In genomic region chr10:24134071-24134645, GRCm38 (mm10) we compare ENCODE assay signal across 32 mouse cellular contexts. TPM values are rescaled to one million over a fixed set of nuclear protein-coding genes. Genes with fewer than 3 reads are reported as not detected.
A peak's percentile ranks its signal among the peaks of the same experiment; 100 is the strongest.
DNase-seq lines count a peak whose midpoint lies in the region; ATAC-seq and TF ChIP-seq lines count a peak whose summit lies in the region.
"Had no signal": no experiment of that assay in that cellular context is flagged by ENCODE, and none has a peak within 500 bp of the region (broad histone marks: within the 10 kb centered on the region; RNA-seq: fewer than 3 reads in every experiment).

No protein-coding gene starts in this region.

- no peaks in the 10 kb centered on the region for H3K9me3 ChIP-seq in lung, embryonic 14.5 days (ENCODE audit: low read depth, low read length)
- no peaks in the 10 kb centered on the region for H3K9me3 ChIP-seq in liver, embryonic 14.5 days (ENCODE audit: control insufficient read depth, low read length)
- no peaks in the 10 kb centered on the region for H3K9me3 ChIP-seq in stomach, embryonic 16.5 days (replicated peaks; ENCODE audit: control insufficient read depth, low read length)
- H3K9me3 ChIP-seq: forebrain, embryonic 10.5 days; G1E; heart, embryonic 12.5 days; limb, embryonic 15.5 days; neural tube, embryonic 15.5 days had no signal

- H3K4me1 ChIP-seq in lung, embryonic 14.5 days (ENCODE audit: insufficient read depth): peaks cover 4% of the 10 kb centered on the region; the same call in 1 of the 2 replicates
- peaks cover 7 to 23% of the 10 kb centered on the region in 2 experiments for H3K4me1 ChIP-seq in liver, embryonic 14.5 days (replicated peaks; ENCODE audit: control insufficient read depth in 2 of 2, insufficient read depth in 2 of 2, low read length in 1 of 2)
- 0 out of 2 replicates have a peak, but pooled peaks cover 3% of the 10 kb centered on the region for H3K4me1 ChIP-seq in stomach, embryonic 16.5 days (ENCODE audit: control insufficient read depth, insufficient read depth, low read length)
- H3K4me1 ChIP-seq: neural tube, embryonic 15.5 days had no signal

- peak overlapping the region; percentile 19; the same call in 1 of the 2 replicates for H3K27ac ChIP-seq in lung, embryonic 14.5 days (ENCODE audit: low read depth)
- no peak overlapping the region for H3K27ac ChIP-seq in liver, embryonic 14.5 days
- 0 out of 2 replicates have a peak overlapping the region, but pooled peaks have one; percentile 7 for H3K27ac ChIP-seq in stomach, embryonic 16.5 days (ENCODE audit: low read length)
- H3K27ac ChIP-seq in layer of hippocampus, adult 2 months: no peak overlapping the region
- H3K27ac ChIP-seq: forebrain, embryonic 10.5 days; hindbrain, postnatal 0 days; limb, embryonic 15.5 days; neural tube, embryonic 15.5 days had no signal

- no peak overlapping the region for H3K4me2 ChIP-seq in lung, embryonic 14.5 days
- H3K4me2 ChIP-seq in liver, embryonic 14.5 days (ENCODE audit: low read depth): no peak overlapping the region; the same call in 1 of the 2 replicates
- no peak overlapping the region for H3K4me2 ChIP-seq in stomach, embryonic 16.5 days (ENCODE audit: low read depth, low read length)
- H3K4me2 ChIP-seq: heart, embryonic 12.5 days; limb, embryonic 15.5 days; neural tube, embryonic 15.5 days had no signal

- H3K4me3 ChIP-seq in lung, embryonic 14.5 days (ENCODE audit: low read depth, low read length): no peak overlapping the region
- no peak overlapping the region for H3K4me3 ChIP-seq in liver, embryonic 14.5 days (ENCODE audit: insufficient read depth in 1 of 2, low read depth in 2 of 2, low read length in 2 of 2)
- H3K4me3 ChIP-seq in stomach, embryonic 16.5 days (replicated peaks; ENCODE audit: low read length): no peak overlapping the region
- H3K4me3 ChIP-seq in layer of hippocampus, adult 2 months: no peak overlapping the region
- H3K4me3 ChIP-seq: forebrain, embryonic 10.5 days; heart, embryonic 12.5 days; limb, embryonic 15.5 days; neural tube, embryonic 15.5 days had no signal

- H3K36me3 ChIP-seq in lung, embryonic 14.5 days (ENCODE audit: insufficient read depth): no peaks in the 10 kb centered on the region
- no peaks in the 10 kb centered on the region for H3K36me3 ChIP-seq in liver, embryonic 14.5 days (replicated peaks; ENCODE audit: control insufficient read depth, insufficient read depth, low read depth)
- H3K36me3 ChIP-seq in stomach, embryonic 16.5 days (ENCODE audit: control insufficient read depth, insufficient read depth, low read length): no peaks in the 10 kb centered on the region
- H3K36me3 ChIP-seq: forebrain, embryonic 10.5 days; G1E; heart, embryonic 12.5 days; limb, embryonic 15.5 days; neural tube, embryonic 15.5 days had no signal

- H3K27me3 ChIP-seq in lung, embryonic 14.5 days (ENCODE audit: insufficient read depth, low read length): no peaks in the 10 kb centered on the region
- no peaks in the 10 kb centered on the region for H3K27me3 ChIP-seq in liver, embryonic 14.5 days (ENCODE audit: control insufficient read depth, insufficient read depth, low read length)
- no peaks in the 10 kb centered on the region for H3K27me3 ChIP-seq in stomach, embryonic 16.5 days (ENCODE audit: control insufficient read depth, insufficient read depth, low read length)
- H3K27me3 ChIP-seq: CH12.LX; heart, embryonic 12.5 days; limb, embryonic 15.5 days; neural tube, embryonic 15.5 days had no signal

- peak; percentile 20 for DNase-seq in lung, embryonic 14.5 days
- DNase-seq in lung, postnatal 14 days: no peak
- peak; percentile 27 for DNase-seq in MEL-GATA-1-ER (ENCODE audit: extremely low read depth, low read depth)
- no peak for DNase-seq in liver, embryonic 14.5 days (ENCODE audit: low read depth in 3 of 3, low spot score in 3 of 3)
- DNase-seq in layer of hippocampus, adult 2 months (ENCODE audit: low spot score in 2 of 2): no peak
- DNase-seq in adrenal gland, postnatal 36 days: no peak
- DNase-seq: adrenal gland, adult 8-10 months; B cell, adult 2 months; cerebellum, adult 18-20 months; cerebellum, postnatal 14 days; forebrain, postnatal 0 days; gastrocnemius, postnatal 14 days; heart, adult 18-20 months; heart, postnatal 10 days; left cerebral cortex, postnatal 4 days; thymus, postnatal 25 days had no signal

- ATAC-seq in lung, embryonic 14.5 days (ENCODE audit: insufficient read depth): no peak
- ATAC-seq in liver, embryonic 14.5 days (ENCODE audit: insufficient read depth): peak; percentile 40; the same call in 1 of the 2 replicates
- no peak for ATAC-seq in stomach, embryonic 16.5 days (ENCODE audit: insufficient read depth, low FRiP score)
- ATAC-seq: activated CD4-positive, CD25-positive, alpha-beta regulatory T cell, adult 4 months; forebrain, postnatal 0 days; hindbrain, postnatal 0 days; intestine, embryonic 16.5 days had no signal

- H3K9ac ChIP-seq in lung, embryonic 14.5 days: no peak overlapping the region
- H3K9ac ChIP-seq in liver, embryonic 14.5 days (replicated peaks): no peak overlapping the region
- H3K9ac ChIP-seq in stomach, embryonic 16.5 days (ENCODE audit: low read length): no peak overlapping the region
- H3K9ac ChIP-seq: forebrain, postnatal 0 days; heart, embryonic 12.5 days; limb, embryonic 15.5 days; neural tube, embryonic 15.5 days had no signal

- 28% methylated on average over 7 of the region's 7 CpGs for WGBS in lung, embryonic 14.5 days
- 31% methylated on average over 7 of the region's 7 CpGs for WGBS in liver, embryonic 14.5 days (ENCODE audit: insufficient replicate concordance)
- WGBS in stomach, embryonic 16.5 days: 36% methylated on average over 7 of the region's 7 CpGs

- TF ChIP-seq CTCF in lung, embryonic 14.5 days (IDR thresholded peaks at IDR 0.05; ENCODE audit: low read depth): no peak
- TF ChIP-seq CTCF in liver, embryonic 14.5 days (IDR thresholded peaks at IDR 0.05; ENCODE audit: low read depth): no peak
- TF ChIP-seq CTCF in layer of hippocampus, adult 2 months (conservative IDR thresholded peaks at IDR 0.05): no peak

- TF ChIP-seq EP300 in liver, embryonic 14.5 days (IDR thresholded peaks at IDR 0.05; ENCODE audit: low read depth): no peak

RNA-seq across cellular contexts. Expression of gene Stx7, which starts 14.9 kb away (rescaled TPM):
- 76.1 and 77.8 TPM in 2 replicates for polyA plus RNA-seq in lung, embryonic 14.5 days (2014; fragmentation: Nextera tagmentation; extraction: Ambion mirVana)
- polyA plus RNA-seq in liver, embryonic 14.5 days (2012; rRNA removed): 8.9 and 20.3 TPM in 2 replicates
- 30.0 and 32.2 TPM in 2 replicates for polyA plus RNA-seq in liver, embryonic 14.5 days (2014; fragmentation: Nextera tagmentation; extraction: Ambion mirVana)
- polyA plus RNA-seq in stomach, embryonic 16.5 days (2015; fragmentation: Nextera tagmentation; extraction: Ambion mirVana): 102 TPM in 2 replicates
- 100 to 1,000 TPM; 131 to 136 TPM for total RNA-seq in layer of hippocampus, adult 2 months (2021)
- 100 to 1,000 TPM; 135 to 202 TPM for total RNA-seq in adrenal gland, postnatal 36 days (2021)

RNA-seq across cellular contexts. Expression of gene Taar9, which starts 24.8 kb away (rescaled TPM):
- polyA plus RNA-seq in lung, embryonic 14.5 days (2014; fragmentation: Nextera tagmentation; extraction: Ambion mirVana): not detected in 2 replicates
- polyA plus RNA-seq in liver, embryonic 14.5 days (2012; rRNA removed): not detected in 2 replicates
- polyA plus RNA-seq in liver, embryonic 14.5 days (2014; fragmentation: Nextera tagmentation; extraction: Ambion mirVana): not detected in 2 replicates
- not detected in 2 replicates for polyA plus RNA-seq in stomach, embryonic 16.5 days (2015; fragmentation: Nextera tagmentation; extraction: Ambion mirVana)
- not detected for total RNA-seq in layer of hippocampus, adult 2 months (2021)
- total RNA-seq in adrenal gland, postnatal 36 days (2021): not detected
- total RNA-seq: adrenal gland, adult 8-10 months; CH12.LX; forebrain, postnatal 0 days; gastrocnemius, postnatal 14 days; heart, adult 18-20 months; heart, postnatal 10 days; hindbrain, postnatal 0 days; layer of hippocampus, postnatal 14 days; left cerebral cortex, adult 8-10 months; left cerebral cortex, postnatal 4 days had no signal
- polyA plus RNA-seq: activated CD4-positive, CD25-positive, alpha-beta regulatory T cell, adult 4 months; embryonic facial prominence, embryonic 11.5 days; forebrain, postnatal 0 days; G1E; heart, embryonic 12.5 days; hindbrain, embryonic 11.5 days; hindbrain, postnatal 0 days; intestine, embryonic 16.5 days; kidney, embryonic 16.5 days; large intestine, adult 2 months; limb, embryonic 15.5 days; neural tube, embryonic 15.5 days had no signal

RNA-seq across cellular contexts. Expression of gene Taar8c, which starts 32.4 kb away (rescaled TPM):
- polyA plus RNA-seq in lung, embryonic 14.5 days (2014; fragmentation: Nextera tagmentation; extraction: Ambion mirVana): not detected in 2 replicates
- polyA plus RNA-seq in liver, embryonic 14.5 days (2012; rRNA removed): not detected in 2 replicates
- not detected in 2 replicates for polyA plus RNA-seq in liver, embryonic 14.5 days (2014; fragmentation: Nextera tagmentation; extraction: Ambion mirVana)
- not detected in 2 replicates for polyA plus RNA-seq in stomach, embryonic 16.5 days (2015; fragmentation: Nextera tagmentation; extraction: Ambion mirVana)
- total RNA-seq in layer of hippocampus, adult 2 months (2021): not detected
- not detected for total RNA-seq in adrenal gland, postnatal 36 days (2021)
- total RNA-seq: adrenal gland, adult 8-10 months; CH12.LX; forebrain, postnatal 0 days; G1E; gastrocnemius, postnatal 14 days; heart, adult 18-20 months; heart, postnatal 10 days; hindbrain, postnatal 0 days; layer of hippocampus, postnatal 14 days; left cerebral cortex, adult 8-10 months; left cerebral cortex, postnatal 4 days had no signal
- polyA plus RNA-seq: activated CD4-positive, CD25-positive, alpha-beta regulatory T cell, adult 4 months; embryonic facial prominence, embryonic 11.5 days; forebrain, embryonic 10.5 days; forebrain, postnatal 0 days; G1E; heart, embryonic 12.5 days; hindbrain, embryonic 11.5 days; hindbrain, postnatal 0 days; intestine, embryonic 16.5 days; kidney, embryonic 16.5 days; large intestine, adult 2 months; limb, embryonic 15.5 days; neural tube, embryonic 15.5 days had no signal

RNA-seq across cellular contexts. Expression of gene Taar8b, which starts 42.1 kb away (rescaled TPM):
- not detected in 2 replicates for polyA plus RNA-seq in lung, embryonic 14.5 days (2014; fragmentation: Nextera tagmentation; extraction: Ambion mirVana)
- not detected in 2 replicates for polyA plus RNA-seq in liver, embryonic 14.5 days (2012; rRNA removed)
- polyA plus RNA-seq in liver, embryonic 14.5 days (2014; fragmentation: Nextera tagmentation; extraction: Ambion mirVana): not detected in 2 replicates
- not detected in 2 replicates for polyA plus RNA-seq in stomach, embryonic 16.5 days (2015; fragmentation: Nextera tagmentation; extraction: Ambion mirVana)
- not detected for total RNA-seq in layer of hippocampus, adult 2 months (2021)
- total RNA-seq in adrenal gland, postnatal 36 days (2021): not detected
- total RNA-seq: adrenal gland, adult 8-10 months; CH12.LX; forebrain, postnatal 0 days; G1E; gastrocnemius, postnatal 14 days; heart, adult 18-20 months; heart, postnatal 10 days; hindbrain, postnatal 0 days; layer of hippocampus, postnatal 14 days; left cerebral cortex, adult 8-10 months; left cerebral cortex, postnatal 4 days had no signal
- polyA plus RNA-seq: activated CD4-positive, CD25-positive, alpha-beta regulatory T cell, adult 4 months; embryonic facial prominence, embryonic 11.5 days; forebrain, embryonic 10.5 days; forebrain, postnatal 0 days; G1E; heart, embryonic 12.5 days; hindbrain, embryonic 11.5 days; hindbrain, postnatal 0 days; intestine, embryonic 16.5 days; kidney, embryonic 16.5 days; large intestine, adult 2 months; limb, embryonic 15.5 days; neural tube, embryonic 15.5 days had no signal

RNA-seq across cellular contexts. Expression of gene Taar8a, which starts 57.9 kb away (rescaled TPM):
- not detected in 2 replicates for polyA plus RNA-seq in lung, embryonic 14.5 days (2014; fragmentation: Nextera tagmentation; extraction: Ambion mirVana)
- polyA plus RNA-seq in liver, embryonic 14.5 days (2012; rRNA removed): not detected in 2 replicates
- not detected in 2 replicates for polyA plus RNA-seq in liver, embryonic 14.5 days (2014; fragmentation: Nextera tagmentation; extraction: Ambion mirVana)
- polyA plus RNA-seq in stomach, embryonic 16.5 days (2015; fragmentation: Nextera tagmentation; extraction: Ambion mirVana): not detected in 2 replicates
- total RNA-seq in layer of hippocampus, adult 2 months (2021): not detected
- not detected for total RNA-seq in adrenal gland, postnatal 36 days (2021)
- total RNA-seq: adrenal gland, adult 8-10 months; CH12.LX; forebrain, postnatal 0 days; G1E; gastrocnemius, postnatal 14 days; heart, adult 18-20 months; heart, postnatal 10 days; hindbrain, postnatal 0 days; layer of hippocampus, postnatal 14 days; left cerebral cortex, adult 8-10 months; left cerebral cortex, postnatal 4 days had no signal
- polyA plus RNA-seq: activated CD4-positive, CD25-positive, alpha-beta regulatory T cell, adult 4 months; embryonic facial prominence, embryonic 11.5 days; forebrain, embryonic 10.5 days; forebrain, postnatal 0 days; G1E; heart, embryonic 12.5 days; hindbrain, embryonic 11.5 days; hindbrain, postnatal 0 days; intestine, embryonic 16.5 days; kidney, embryonic 16.5 days; large intestine, adult 2 months; limb, embryonic 15.5 days; neural tube, embryonic 15.5 days had no signal

Comparison
In these comparisons a context has a peak if more than half of its experiments do, and no peak if none do; other contexts are left out.
1. DNase-seq: peak in lung, embryonic 14.5 days (single experiment) and MEL-GATA-1-ER (single experiment); none in lung, postnatal 14 days (single experiment), liver, embryonic 14.5 days (0 of 3), layer of hippocampus, adult 2 months (0 of 2) and adrenal gland, postnatal 36 days (0 of 2).
2. H3K27ac ChIP-seq: peak in lung, embryonic 14.5 days (single experiment) and stomach, embryonic 16.5 days (single experiment); none in liver, embryonic 14.5 days (single experiment) and layer of hippocampus, adult 2 months (single experiment).